Mouse (Mus musculus) G1E (cell line): ENCODE results near the gene Esyt3. TPM values are rescaled to one million over a fixed set of nuclear protein-coding genes. Genes with fewer than 3 reads are reported as not detected.

Experiments used
- ATAC-seq: 2 replicates; pipeline ENCODE4 v1.8.0; 2016; ENCODE audit warnings: mild to moderate bottlenecking; ENCODE audit not compliant: insufficient number of reproducible peaks, poor library complexity, low FRiP score, severe bottlenecking; ENCODE audit errors: extremely low read depth
- DNase-seq: peaks from one replicate; pipeline ENCODE4 v3.0.0; 2012; ENCODE audit warnings: low spot score
- H3K27me3 ChIP-seq: 2 replicates; pipeline ENCODE4 v1.6.1; 2012; ENCODE audit warnings: mild to moderate bottlenecking, low read length, inconsistent platforms; ENCODE audit not compliant: insufficient read depth
- H3K36me3 ChIP-seq: replicated peaks from 2 replicates; pipeline ENCODE3; 2012; ENCODE audit warnings: mild to moderate bottlenecking, inconsistent platforms
- H3K4me1 ChIP-seq: 2 replicates; pipeline ENCODE4 v1.6.1; 2012; ENCODE audit warnings: low read depth, low read length, inconsistent platforms, mixed read lengths; ENCODE audit not compliant: insufficient read depth
- H3K4me3 ChIP-seq: 2 replicates; pipeline ENCODE4 v1.5.1; 2012; ENCODE audit warnings: low read depth, mild to moderate bottlenecking, inconsistent platforms, low read length, moderate library complexity, mixed read lengths
- H3K9me3 ChIP-seq: replicated peaks from 2 replicates; pipeline ENCODE4 v1.6.1; 2012; ENCODE audit warnings: inconsistent platforms
- CTCF ChIP-seq: IDR thresholded peaks from 2 replicates; pipeline ENCODE4 v1.5.1; 2012; ENCODE audit warnings: low read depth, low read length, inconsistent platforms, mixed read lengths
- GATA1 ChIP-seq: IDR thresholded peaks from 2 replicates; pipeline ENCODE4 v1.6.1; 2012; ENCODE audit warnings: borderline replicate concordance, low read length, inconsistent platforms, mixed read lengths
- GATA2 ChIP-seq: IDR thresholded peaks from 2 replicates; pipeline ENCODE4 v1.6.1; 2012; ENCODE audit warnings: low read depth, low read length, inconsistent platforms, borderline replicate concordance
- POLR2AphosphoS5 ChIP-seq: IDR thresholded peaks from 2 replicates; pipeline ENCODE4 v1.6.1; 2012; ENCODE audit warnings: low read depth, low read length, inconsistent platforms; ENCODE audit not compliant: insufficient replicate concordance
- TAL1 ChIP-seq: conservative IDR thresholded peaks from 2 replicates; pipeline ENCODE4 v1.6.1; 2012; ENCODE audit warnings: low read depth, low read length, inconsistent platforms, mixed read lengths
- polyA plus RNA-seq: library from polyadenylated mRNA; stranded (reverse); fragments of >175 nt; gene quantifications from 2 replicates; pipeline ENCODE4 v1.2.3, GENCODE M21; 2012
- total RNA-seq, 2 experiments: library from RNA; stranded (forward) in 1 of 2; stranded (reverse) in 1 of 2; fragments of 200-1000 nt in 1 of 2; fragments of >200 nt in 1 of 2; fragmentation: Nextera tagmentation in 1 of 2; gene quantifications; 2 replicates each; pipeline ENCODE4 v1.2.3; 2014 to 2017

Esyt3 gene
- total and polyA plus RNA-seq, 3 experiments, result 0.49 TPM; not detected in 2

DNA sequence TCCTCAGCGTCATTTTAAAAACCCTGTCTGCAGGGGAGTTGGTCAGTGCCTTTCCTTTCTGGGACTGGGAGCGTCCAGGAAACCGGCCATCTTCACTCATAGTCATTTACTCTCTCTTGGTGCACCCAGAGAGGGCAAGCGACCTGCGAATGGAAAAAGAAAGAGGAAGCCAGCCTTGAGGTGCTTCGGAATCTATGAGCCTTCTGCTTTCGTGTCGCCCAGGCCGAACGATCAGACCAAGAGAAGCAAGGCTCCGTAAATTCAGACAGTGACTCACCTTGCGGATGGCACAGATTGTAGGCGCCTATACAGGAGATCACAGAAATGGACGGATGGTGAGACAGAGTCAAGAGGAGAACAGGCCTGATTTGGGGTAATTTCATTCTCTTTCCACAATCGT, 655 bp upstream of the Esyt3 start:
- DNase-seq, result no peak
- no peaks in the 10 kb centered on the region for H3K9me3 ChIP-seq
- H3K4me1 ChIP-seq, result no peaks in the 10 kb centered on the region
- H3K27me3 ChIP-seq, result peaks cover 47% of the 10 kb centered on the region
- no peak overlapping the region for H3K4me3 ChIP-seq
- H3K36me3 ChIP-seq, result no peaks in the 10 kb centered on the region
- ATAC-seq, result no peak
- TF ChIP-seq POLR2AphosphoS5 (no peak), GATA2 (no peak), CTCF (no peak), GATA1 (no peak), TAL1 (no peak)

DNA sequence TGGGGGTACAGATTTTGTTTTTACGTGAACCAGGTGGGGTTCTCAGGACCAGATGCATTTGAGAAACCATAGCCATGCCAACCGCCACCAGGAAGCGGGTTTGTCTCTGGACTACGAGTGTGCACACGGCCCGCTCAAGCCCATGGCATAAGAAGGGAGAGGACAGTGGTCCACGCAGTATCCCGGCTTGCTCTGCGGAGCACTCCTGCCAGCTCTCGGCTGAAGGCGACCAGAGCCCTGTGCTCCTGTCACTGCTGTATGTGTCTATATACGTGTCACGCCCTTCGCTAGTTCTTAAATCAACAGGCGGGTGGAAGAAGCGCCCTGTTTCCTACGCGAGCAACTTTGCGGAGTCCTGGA, 816 bp downstream of the Esyt3 start:
- DNase-seq (no peak), ATAC-seq (no peak)
- H3K27me3 ChIP-seq, result peaks cover 54% of the 10 kb centered on the region
- no peak overlapping the region for H3K4me3 ChIP-seq
- TF ChIP-seq CTCF (no peak), GATA1 (no peak), TAL1 (no peak), GATA2 (no peak)
- H3K9me3 ChIP-seq, result no peaks in the 10 kb centered on the region
- no peaks in the 10 kb centered on the region for H3K36me3 ChIP-seq
- H3K4me1 ChIP-seq, result no peaks in the 10 kb centered on the region

DNA sequence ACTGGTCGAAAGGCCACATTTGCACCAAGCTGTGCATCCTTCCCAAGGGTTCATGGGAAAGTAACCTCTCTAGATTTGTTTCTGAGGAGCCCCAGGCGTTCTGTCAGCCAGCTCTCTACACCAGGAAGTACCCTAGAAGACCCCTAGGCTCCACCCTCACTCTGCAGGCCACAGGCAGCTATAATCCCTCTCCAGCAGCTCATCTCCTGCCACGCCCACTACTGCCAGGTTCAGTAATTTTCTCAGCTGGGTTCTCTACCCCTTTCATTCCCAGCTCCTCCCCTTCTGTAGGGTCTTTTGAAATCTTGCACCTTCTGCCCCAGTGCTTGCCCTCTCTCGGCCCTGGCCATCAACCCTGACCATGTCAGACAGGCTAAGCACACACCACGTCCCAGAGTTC, 2.4 kb downstream of the Esyt3 start:
- H3K4me3 ChIP-seq, result no peak overlapping the region
- DNase-seq (no peak), ATAC-seq (no peak)
- H3K27me3 ChIP-seq, result peaks cover 47% of the 10 kb centered on the region
- TF ChIP-seq POLR2AphosphoS5, result no peak
- no peak for TF ChIP-seq TAL1
- TF ChIP-seq GATA2, result no peak
- TF ChIP-seq CTCF, result no peak
- TF ChIP-seq GATA1, result no peak
- no peaks in the 10 kb centered on the region for H3K4me1 ChIP-seq
- no peaks in the 10 kb centered on the region for H3K36me3 ChIP-seq
- no peaks in the 10 kb centered on the region for H3K9me3 ChIP-seq

DNA sequence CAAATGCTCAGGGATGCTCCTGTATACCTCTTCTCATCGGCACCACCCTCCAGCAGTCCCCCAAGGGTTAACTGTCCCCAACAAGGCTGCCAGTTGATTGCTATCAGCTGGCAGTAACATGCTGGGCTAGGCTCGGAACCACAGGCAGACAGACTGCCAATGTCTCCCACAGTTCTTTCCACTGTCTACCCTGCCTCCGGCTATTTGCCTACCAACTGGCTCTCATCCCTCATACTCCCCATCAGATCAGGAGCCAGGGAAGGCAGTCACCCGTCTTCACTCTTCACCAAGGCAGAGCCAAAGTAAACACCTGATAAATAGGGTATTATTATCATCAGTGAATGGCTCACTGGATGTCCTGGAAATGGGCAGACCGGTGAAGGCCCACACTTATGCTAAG, 3.6 kb downstream of the Esyt3 start:
- no peak for TF ChIP-seq GATA1
- TF ChIP-seq GATA2, result no peak
- TF ChIP-seq CTCF, result no peak
- no peak for TF ChIP-seq POLR2AphosphoS5
- TF ChIP-seq TAL1, result no peak
- H3K4me3 ChIP-seq, result no peak overlapping the region
- H3K36me3 ChIP-seq, result no peaks in the 10 kb centered on the region
- H3K4me1 ChIP-seq, result no peaks in the 10 kb centered on the region
- no peak for ATAC-seq
- peaks cover 47% of the 10 kb centered on the region for H3K27me3 ChIP-seq
- DNase-seq, result no peak
- no peaks in the 10 kb centered on the region for H3K9me3 ChIP-seq

DNA sequence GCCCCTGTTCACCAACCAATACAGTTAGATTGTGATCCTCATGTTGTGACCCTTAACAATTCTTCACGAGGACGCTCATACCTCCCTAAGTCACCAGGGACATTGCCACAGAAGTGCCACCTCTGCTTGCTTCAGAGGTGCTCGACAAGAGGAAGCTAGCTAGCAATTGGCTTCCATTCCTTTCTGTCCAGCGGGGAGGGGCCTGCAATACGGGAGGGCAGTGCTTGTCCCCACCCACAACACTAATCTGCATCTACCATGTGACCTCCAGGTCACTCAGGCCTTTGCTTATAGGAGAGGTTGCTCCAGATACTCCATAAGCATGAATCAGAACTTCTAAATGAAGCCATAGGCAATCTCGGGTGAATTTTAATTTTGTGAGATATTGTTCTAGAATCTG, 5.0 kb downstream of the Esyt3 start:
- ATAC-seq, result no peak
- H3K9me3 ChIP-seq, result no peaks in the 10 kb centered on the region
- H3K27me3 ChIP-seq, result peaks cover 54% of the 10 kb centered on the region
- TF ChIP-seq GATA1 (no peak), GATA2 (no peak), POLR2AphosphoS5 (no peak), CTCF (no peak), TAL1 (no peak)
- no peak for DNase-seq
- no peaks in the 10 kb centered on the region for H3K4me1 ChIP-seq
- no peaks in the 10 kb centered on the region for H3K36me3 ChIP-seq
- no peak overlapping the region for H3K4me3 ChIP-seq

DNA sequence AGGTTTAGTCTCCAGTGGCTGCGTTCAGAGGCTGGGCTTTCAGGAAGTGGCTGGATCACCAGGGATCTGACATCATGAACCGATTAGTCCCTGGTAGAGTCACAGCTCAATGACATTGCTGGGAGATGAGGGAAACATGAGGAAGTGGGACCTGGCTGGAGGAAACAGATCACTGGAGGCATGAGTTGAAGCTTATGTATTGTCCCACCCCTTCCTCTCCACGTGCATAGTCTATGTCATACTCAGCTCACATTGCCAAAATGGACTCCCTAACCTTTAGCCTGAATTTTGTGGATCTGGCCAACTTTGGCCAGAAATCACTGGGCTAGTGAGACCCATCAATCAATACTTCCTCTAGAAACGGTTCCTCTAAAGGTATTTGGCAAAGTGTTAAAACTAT, 5.4 kb downstream of the Esyt3 start:
- H3K4me3 ChIP-seq, result no peak overlapping the region
- H3K4me1 ChIP-seq, result no peaks in the 10 kb centered on the region
- no peak for ATAC-seq
- peaks cover 50% of the 10 kb centered on the region for H3K27me3 ChIP-seq
- no peaks in the 10 kb centered on the region for H3K36me3 ChIP-seq
- TF ChIP-seq GATA1 (no peak), POLR2AphosphoS5 (no peak), CTCF (no peak), TAL1 (no peak), GATA2 (no peak)
- no peaks in the 10 kb centered on the region for H3K9me3 ChIP-seq
- no peak for DNase-seq

DNA sequence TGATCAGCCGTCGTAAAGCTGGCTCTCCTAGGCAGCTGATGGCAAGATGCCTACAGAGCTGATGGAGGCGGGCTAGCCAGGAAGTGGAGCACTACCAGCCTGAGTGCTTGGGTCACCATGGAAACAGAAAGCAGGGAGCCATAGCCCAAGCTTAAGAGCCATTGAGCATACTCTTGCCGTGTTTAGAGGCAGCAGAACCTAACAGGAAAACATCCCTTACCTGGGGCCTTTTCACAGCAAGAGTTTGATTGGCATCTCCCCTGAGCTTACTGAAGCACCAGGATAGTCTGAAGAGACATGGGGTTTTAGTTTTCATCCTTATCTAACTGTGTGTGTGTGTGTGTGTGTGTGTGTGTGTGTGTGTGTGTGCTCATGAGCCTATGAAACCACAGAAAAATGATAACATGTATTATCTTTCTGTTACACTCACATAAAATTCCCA, 13.0 kb downstream of the Esyt3 start:
- Histone ChIP-seq H3K27me3 (peaks cover 32% of the 10 kb centered on the region), H3K9me3 (no peaks in the 10 kb centered on the region), H3K36me3 (no peaks in the 10 kb centered on the region), H3K4me3 (no peak overlapping the region), H3K4me1 (peaks cover 42% of the 10 kb centered on the region)
- DNase-seq (no peak), ATAC-seq (no peak)
- TF ChIP-seq CTCF (no peak), GATA1 (no peak), TAL1 (no peak), GATA2 (no peak), POLR2AphosphoS5 (no peak)
